Comparison of ENCODE assay signal across 11 mouse cellular contexts in genomic region chr16:6986031-6986430, GRCm38 (mm10).
DNase-seq lines count a peak whose midpoint lies in the region; ATAC-seq lines count a peak whose summit lies in the region.
"Had no signal": no experiment of that assay in that cellular context is flagged by ENCODE, and none has a peak within 500 bp of the region (broad histone marks: within the 10 kb centered on the region; RNA-seq: fewer than 3 reads in every experiment).

No protein-coding gene starts in this region.

- no peak overlapping the region for H3K4me2 ChIP-seq in forebrain, embryonic 13.5 days
- H3K4me2 ChIP-seq: embryonic facial prominence, embryonic 12.5 days; intestine, embryonic 15.5 days; liver, embryonic 15.5 days had no signal

- DNase-seq in forebrain, embryonic 10.5 days (ENCODE audit: extremely low spot score, low spot score): no peak
- DNase-seq in kidney, postnatal 36 days: peak; percentile 1 to 4
- DNase-seq in kidney, adult 18-20 months: no peak
- peak; percentile 71 to 75 for DNase-seq in cerebellum, adult 18-20 months
- peak; percentile 31 for DNase-seq in heart, postnatal 25 days (ENCODE audit: low spot score)
- no peak for DNase-seq in embryo, embryonic 10 days (ENCODE audit: low spot score)

- no peak overlapping the region for H3K9ac ChIP-seq in forebrain, embryonic 13.5 days
- H3K9ac ChIP-seq: embryonic facial prominence, embryonic 12.5 days; intestine, embryonic 15.5 days; liver, embryonic 15.5 days had no signal

- peak; percentile 62; the same call in 1 of the 2 replicates for ATAC-seq in forebrain, embryonic 13.5 days
- no peak for ATAC-seq in erythroblast, adult 5-6 weeks (replicated peaks; ENCODE audit: low FRiP score, poor library complexity, severe bottlenecking)
- ATAC-seq: intestine, embryonic 15.5 days had no signal

- no peaks in the 10 kb centered on the region for H3K9me3 ChIP-seq in forebrain, embryonic 13.5 days (replicated peaks)
- no peaks in the 10 kb centered on the region for H3K9me3 ChIP-seq in forebrain, embryonic 10.5 days
- H3K9me3 ChIP-seq: embryonic facial prominence, embryonic 12.5 days; intestine, embryonic 15.5 days; liver, embryonic 15.5 days had no signal

- no peaks in the 10 kb centered on the region for H3K36me3 ChIP-seq in forebrain, embryonic 13.5 days (ENCODE audit: poor library complexity, severe bottlenecking)
- H3K36me3 ChIP-seq in forebrain, embryonic 10.5 days (replicated peaks): no peaks in the 10 kb centered on the region
- H3K36me3 ChIP-seq: embryonic facial prominence, embryonic 12.5 days; intestine, embryonic 15.5 days; liver, embryonic 15.5 days had no signal

- no peak overlapping the region for H3K4me3 ChIP-seq in forebrain, embryonic 13.5 days
- H3K4me3 ChIP-seq in forebrain, embryonic 10.5 days: no peak overlapping the region
- H3K4me3 ChIP-seq: embryonic facial prominence, embryonic 12.5 days; intestine, embryonic 15.5 days; liver, embryonic 15.5 days had no signal

- 0 out of 2 replicates have a peak, but pooled peaks cover 3% of the 10 kb centered on the region for H3K27me3 ChIP-seq in forebrain, embryonic 13.5 days
- no peaks in the 10 kb centered on the region for H3K27me3 ChIP-seq in forebrain, embryonic 10.5 days (ENCODE audit: poor library complexity, severe bottlenecking)
- H3K27me3 ChIP-seq: embryonic facial prominence, embryonic 12.5 days; intestine, embryonic 15.5 days; liver, embryonic 15.5 days had no signal

- H3K27ac ChIP-seq in forebrain, embryonic 13.5 days: no peak overlapping the region
- H3K27ac ChIP-seq in forebrain, embryonic 10.5 days: no peak overlapping the region
- H3K27ac ChIP-seq: embryonic facial prominence, embryonic 12.5 days; intestine, embryonic 15.5 days; liver, embryonic 15.5 days had no signal

- intact Hi-C loops in heart, postnatal 25 days (cut with DNase I): no loop called here

- no peaks in the 10 kb centered on the region for H3K4me1 ChIP-seq in forebrain, embryonic 13.5 days
- no peaks in the 10 kb centered on the region for H3K4me1 ChIP-seq in forebrain, embryonic 10.5 days
- H3K4me1 ChIP-seq: embryonic facial prominence, embryonic 12.5 days; intestine, embryonic 15.5 days; liver, embryonic 15.5 days had no signal

Comparison
In these comparisons a context has a peak if more than half of its experiments do, and no peak if none do; other contexts are left out.
1. DNase-seq: peak in kidney, postnatal 36 days (2 of 2), cerebellum, adult 18-20 months (2 of 2) and heart, postnatal 25 days (single experiment); none in forebrain, embryonic 10.5 days (single experiment), kidney, adult 18-20 months (single experiment) and embryo, embryonic 10 days (single experiment).